ENCODE assay signal across 11 mouse cellular contexts in genomic region chr6:83237123-83237522, GRCm38 (mm10). TPM values are rescaled to one million over a fixed set of nuclear protein-coding genes. Genes with fewer than 3 reads are reported as not detected.
DNase-seq lines count a peak whose midpoint lies in the region; ATAC-seq and TF ChIP-seq lines count a peak whose summit lies in the region.
"Had no signal": no experiment of that assay in that cellular context is flagged by ENCODE, and none has a peak within 500 bp of the region (broad histone marks: within the 10 kb centered on the region; RNA-seq: fewer than 3 reads in every experiment).

No protein-coding gene starts in this region.

- no peak for ATAC-seq in neural tube, embryonic 11.5 days (ENCODE audit: insufficient read depth, low FRiP score, low TSS enrichment)
- no peak for ATAC-seq in forebrain, embryonic 15.5 days (replicated peaks)
- peak; percentile 45; the same call in 1 of the 2 replicates for ATAC-seq in limb, embryonic 11.5 days (ENCODE audit: insufficient number of reproducible peaks, low FRiP score, low TSS enrichment, low read depth)
- no peak for ATAC-seq in stomach, postnatal 0 days (ENCODE audit: low FRiP score, low TSS enrichment)
- no peak for ATAC-seq in erythroid progenitor cell, adult 5-6 weeks (replicated peaks; ENCODE audit: low FRiP score, poor library complexity, severe bottlenecking)

- no peak overlapping the region for H3K9ac ChIP-seq in neural tube, embryonic 11.5 days (ENCODE audit: low read length)
- H3K9ac ChIP-seq in forebrain, embryonic 15.5 days (replicated peaks): no peak overlapping the region
- H3K9ac ChIP-seq in limb, embryonic 11.5 days (ENCODE audit: low read length): no peak overlapping the region
- H3K9ac ChIP-seq in stomach, postnatal 0 days (ENCODE audit: low read length): no peak overlapping the region

- no peak for TF ChIP-seq CTCF in stomach, postnatal 0 days (IDR thresholded peaks at IDR 0.05; ENCODE audit: low read depth)

- H3K4me2 ChIP-seq in neural tube, embryonic 11.5 days (ENCODE audit: low read depth): 0 out of 2 replicates have a peak overlapping the region, but pooled peaks have one; percentile 17
- peak overlapping the region; percentile 22; the same call in 1 of the 2 replicates for H3K4me2 ChIP-seq in forebrain, embryonic 15.5 days (replicated peaks)
- H3K4me2 ChIP-seq in limb, embryonic 11.5 days (ENCODE audit: low read depth, severe bottlenecking): peak overlapping the region; percentile 43
- H3K4me2 ChIP-seq in stomach, postnatal 0 days (replicated peaks; ENCODE audit: low read depth): peak overlapping the region; percentile 11; the same call in 1 of the 2 replicates

- no peak for DNase-seq in neural tube, embryonic 11.5 days (ENCODE audit: low spot score)
- DNase-seq in neural tube, embryonic 10.5 days (ENCODE audit: extremely low spot score, low spot score): no peak
- DNase-seq in limb, embryonic 11.5 days (ENCODE audit: low spot score): peak; percentile 46
- peak; percentile 50 for DNase-seq in stomach, postnatal 0 days (ENCODE audit: low spot score)
- DNase-seq in right cerebral cortex, adult 2 months (ENCODE audit: low spot score in 2 of 2): no peak
- DNase-seq in urinary bladder, postnatal 10 days (ENCODE audit: low spot score): no peak
- DNase-seq: cerebellum, adult 18-20 months; heart, adult 11 months had no signal

- no peak overlapping the region for H3K27ac ChIP-seq in neural tube, embryonic 11.5 days (ENCODE audit: low read depth, low read length)
- no peak overlapping the region for H3K27ac ChIP-seq in forebrain, embryonic 15.5 days (replicated peaks)
- H3K27ac ChIP-seq in limb, embryonic 11.5 days (replicated peaks; ENCODE audit: low read depth, low read length): no peak overlapping the region
- no peak overlapping the region for H3K27ac ChIP-seq in stomach, postnatal 0 days (replicated peaks)
- H3K27ac ChIP-seq: macrophage had no signal

- TF ChIP-seq EP300 in stomach, postnatal 0 days (optimal IDR thresholded peaks at IDR 0.05): no peak

- no peaks in the 10 kb centered on the region for H3K9me3 ChIP-seq in neural tube, embryonic 11.5 days (ENCODE audit: control insufficient read depth, low read length)
- no peaks in the 10 kb centered on the region for H3K9me3 ChIP-seq in forebrain, embryonic 15.5 days
- H3K9me3 ChIP-seq in limb, embryonic 11.5 days (ENCODE audit: control insufficient read depth, low read length): no peaks in the 10 kb centered on the region
- no peaks in the 10 kb centered on the region for H3K9me3 ChIP-seq in stomach, postnatal 0 days (ENCODE audit: control insufficient read depth, low read length)

- no peaks in the 10 kb centered on the region for H3K36me3 ChIP-seq in neural tube, embryonic 11.5 days (ENCODE audit: control insufficient read depth, insufficient read depth, low read length)
- H3K36me3 ChIP-seq in forebrain, embryonic 15.5 days: no peaks in the 10 kb centered on the region
- no peaks in the 10 kb centered on the region for H3K36me3 ChIP-seq in limb, embryonic 11.5 days (ENCODE audit: control insufficient read depth, insufficient read depth, low read length)
- no peaks in the 10 kb centered on the region for H3K36me3 ChIP-seq in stomach, postnatal 0 days (ENCODE audit: control insufficient read depth, insufficient read depth, low read length)

- peaks cover 4% of the 10 kb centered on the region; the same call in 1 of the 2 replicates for H3K4me1 ChIP-seq in neural tube, embryonic 11.5 days (ENCODE audit: control insufficient read depth, insufficient read depth, low read length)
- peaks cover 9% of the 10 kb centered on the region for H3K4me1 ChIP-seq in forebrain, embryonic 15.5 days
- peaks cover 26% of the 10 kb centered on the region for H3K4me1 ChIP-seq in limb, embryonic 11.5 days (ENCODE audit: control insufficient read depth, insufficient read depth, low read length)
- no peaks in the 10 kb centered on the region for H3K4me1 ChIP-seq in stomach, postnatal 0 days (replicated peaks; ENCODE audit: control insufficient read depth, insufficient read depth)

- H3K4me3 ChIP-seq in neural tube, embryonic 11.5 days (ENCODE audit: low read depth, low read length): no peak overlapping the region
- H3K4me3 ChIP-seq in forebrain, embryonic 15.5 days: no peak overlapping the region
- 0 out of 2 replicates have a peak overlapping the region, but pooled peaks have one; percentile 12 for H3K4me3 ChIP-seq in limb, embryonic 11.5 days (ENCODE audit: low read depth, low read length)
- no peak overlapping the region for H3K4me3 ChIP-seq in stomach, postnatal 0 days (ENCODE audit: low read depth, low read length)

- 2% methylated on average over 8 of the region's 9 CpGs for WGBS in neural tube, embryonic 11.5 days
- 1% methylated on average over 9 of the region's 9 CpGs for WGBS in forebrain, embryonic 15.5 days
- 3% methylated on average over 8 of the region's 9 CpGs for WGBS in limb, embryonic 11.5 days
- 4% methylated on average over 6 of the region's 9 CpGs for WGBS in stomach, postnatal 0 days

- H3K27me3 ChIP-seq in neural tube, embryonic 11.5 days (ENCODE audit: control insufficient read depth, insufficient read depth, low read length): no peaks in the 10 kb centered on the region
- peaks cover 11% of the 10 kb centered on the region; the same call in 1 of the 2 replicates for H3K27me3 ChIP-seq in forebrain, embryonic 15.5 days
- 0 out of 2 replicates have a peak, but pooled peaks cover 4% of the 10 kb centered on the region for H3K27me3 ChIP-seq in limb, embryonic 11.5 days (ENCODE audit: control insufficient read depth, insufficient read depth, low read length)
- no peaks in the 10 kb centered on the region for H3K27me3 ChIP-seq in stomach, postnatal 0 days (ENCODE audit: control insufficient read depth, insufficient read depth, low read length)

RNA-seq across cellular contexts. Expression of gene Slc4a5, which starts 17.5 kb away (rescaled TPM):
- polyA plus RNA-seq in neural tube, embryonic 11.5 days (2014; fragmentation: Nextera tagmentation; extraction: Ambion mirVana): 0.28 and 0.77 TPM in 2 replicates
- 0.46 and 0.85 TPM in 2 replicates for polyA plus RNA-seq in forebrain, embryonic 15.5 days (2015; fragmentation: Nextera tagmentation; extraction: Ambion mirVana)
- 0.16 and 0.47 TPM in 2 replicates for polyA plus RNA-seq in limb, embryonic 11.5 days (2014; fragmentation: Nextera tagmentation; extraction: Ambion mirVana)
- polyA plus RNA-seq in stomach, postnatal 0 days (2015; fragmentation: Nextera tagmentation; extraction: Ambion mirVana): 0.08 and 0.18 TPM in 2 replicates
- total RNA-seq in erythroid progenitor cell, adult 5-6 weeks (2015; ENCODE audit: low replicate concordance): not detected in 2 replicates
- 0.39 TPM in 1 of 2 replicates, not detected in the other for total RNA-seq in erythroid progenitor cell, adult 5-6 weeks (2017; ENCODE audit: low replicate concordance)
- polyA plus RNA-seq: macrophage had no signal

Comparison
In these comparisons a context has a peak if more than half of its experiments do, and no peak if none do; other contexts are left out.
1. DNase-seq: peak in limb, embryonic 11.5 days (single experiment) and stomach, postnatal 0 days (single experiment); none in neural tube, embryonic 11.5 days (single experiment), neural tube, embryonic 10.5 days (single experiment), right cerebral cortex, adult 2 months (0 of 2) and urinary bladder, postnatal 10 days (single experiment).
2. Peak in every context shown above with its lines, with median percentiles within 50 percentile points of each other: H3K4me2 ChIP-seq.